Mouse (Mus musculus) hindbrain, embryonic 10.5 days (tissue): ENCODE results near the gene Mpped2. TPM values are rescaled to one million over a fixed set of nuclear protein-coding genes. Genes with fewer than 3 reads are reported as not detected.
A peak's percentile ranks its signal among the peaks of the same experiment; 100 is the strongest.

Experiments
- DNase-seq: peaks from one replicate; pipeline ENCODE4 v3.0.0-alpha.2; 2017; ENCODE audit warnings: low spot score
- H3K27ac ChIP-seq: fragments of 300-500 bp; sonication (generic); 2 replicates; pipeline ENCODE4 v1.5.1; 2016; ENCODE audit warnings: mild to moderate bottlenecking, moderate library complexity
- H3K27me3 ChIP-seq: fragments of 300-500 bp; sonication (generic); 2 replicates; pipeline ENCODE4 v1.6.1; 2016; ENCODE audit warnings: mild to moderate bottlenecking; ENCODE audit not compliant: poor library complexity, insufficient read depth, severe bottlenecking
- H3K36me3 ChIP-seq: fragments of 300-500 bp; sonication (generic); 2 replicates; pipeline ENCODE4 v1.6.1; 2016; ENCODE audit warnings: mild to moderate bottlenecking, moderate library complexity
- H3K4me1 ChIP-seq: fragments of 300-500 bp; sonication (generic); replicated peaks from 2 replicates; pipeline ENCODE4 v1.6.1; 2016; ENCODE audit warnings: mild to moderate bottlenecking
- H3K4me3 ChIP-seq: fragments of 300-500 bp; sonication (generic); 2 replicates; pipeline ENCODE4 v1.5.1; 2016; ENCODE audit warnings: mild to moderate bottlenecking, moderate library complexity
- H3K9me3 ChIP-seq: fragments of 300-500 bp; sonication (generic); 2 replicates; pipeline ENCODE4 v1.6.1; 2016; ENCODE audit warnings: mild to moderate bottlenecking, moderate library complexity
- WGBS: fragments of 180-500 bp; shearing (Covaris S2); methylation state at CpG from one replicate; pipeline ENCODE4 v1.1.7; 2016; 5-methylcytosine and 5-hydroxymethylcytosine counted together
- polyA plus RNA-seq: library from polyadenylated mRNA; unstranded; fragments of >200 nt; fragmentation: Nextera tagmentation; extraction: Ambion mirVana; gene quantifications from 2 replicates; pipeline ENCODE4 v1.2.1, GENCODE M21; 2016

Mpped2 gene
- polyA plus RNA-seq, 1 experiment from 2014 or later, result 35.2 TPM

DNA sequence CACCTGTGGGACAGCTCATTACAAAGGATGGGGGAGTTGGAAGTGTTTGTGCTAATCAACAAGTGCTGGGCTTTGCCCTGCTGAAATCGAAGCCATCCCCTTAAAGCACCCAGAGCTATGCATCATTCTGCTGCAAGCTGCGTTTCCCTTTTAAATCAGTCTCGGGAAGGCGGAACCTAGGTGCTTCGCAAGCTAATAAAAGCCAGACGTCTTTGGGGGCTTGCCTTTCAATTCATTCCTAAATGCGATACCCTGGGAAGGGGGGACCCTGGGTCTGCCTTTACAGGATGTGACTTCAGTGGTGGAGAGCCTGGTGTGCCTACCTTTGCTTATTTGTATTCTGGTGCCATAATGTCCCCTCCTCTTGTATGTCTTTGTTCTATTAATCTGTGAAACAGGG, 103.2 kb downstream of the Mpped2 start:
- Histone ChIP-seq H3K27me3 (peaks cover 13% of the 10 kb centered on the region; the same call in 1 of the 2 replicates), H3K27ac (peak overlapping the region; percentile 36; the same call in 1 of the 2 replicates), H3K36me3 (no peaks in the 10 kb centered on the region), H3K4me1 (peaks cover 40% of the 10 kb centered on the region), H3K4me3 (no peak overlapping the region), H3K9me3 (no peaks in the 10 kb centered on the region)
- peak; percentile 23 for DNase-seq
- WGBS, result 14% methylated on average over 7 of the region's 7 CpGs

DNA sequence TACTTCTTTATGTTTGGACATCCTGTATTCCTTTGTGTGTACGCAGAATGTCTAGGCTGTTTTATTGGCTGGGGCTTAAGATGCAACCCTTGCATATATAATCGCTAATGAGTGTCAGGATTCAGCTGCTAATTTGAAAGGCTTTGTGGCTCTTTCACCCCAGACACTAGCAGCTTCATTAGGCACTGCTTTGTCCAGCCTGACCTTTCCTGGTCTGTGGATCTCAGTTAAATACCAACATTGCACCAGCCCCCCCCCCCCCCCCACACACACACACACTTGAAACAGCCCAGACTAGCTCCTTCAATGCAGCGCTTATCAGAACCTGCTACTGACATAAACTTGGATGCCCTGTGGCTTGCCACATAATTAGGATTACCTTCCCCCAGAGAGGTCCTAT, 104.8 kb downstream of the Mpped2 start:
- Histone ChIP-seq H3K9me3 (0 out of 2 replicates have a peak, but pooled peaks cover 2% of the 10 kb centered on the region), H3K27ac (no peak overlapping the region), H3K4me1 (peaks cover 38% of the 10 kb centered on the region), H3K36me3 (0 out of 2 replicates have a peak, but pooled peaks cover 3% of the 10 kb centered on the region), H3K27me3 (peaks cover 9% of the 10 kb centered on the region; the same call in 1 of the 2 replicates), H3K4me3 (no peak overlapping the region)
- peak; percentile 43 for DNase-seq
- 25% methylated on average over 3 of the region's 3 CpGs for WGBS

- H3K4me3 ChIP-seq, result no peak overlapping the region
- H3K4me1 ChIP-seq, result peaks cover 38% of the 10 kb centered on the region
- H3K9me3 ChIP-seq, result 0 out of 2 replicates have a peak, but pooled peaks cover 3% of the 10 kb centered on the region
- H3K27ac ChIP-seq, result no peak overlapping the region
- peaks cover 9% of the 10 kb centered on the region; the same call in 1 of the 2 replicates for H3K27me3 ChIP-seq
- WGBS, result 60% methylated on average over 4 of the region's 4 CpGs
- DNase-seq, result no peak
- H3K36me3 ChIP-seq, result 0 out of 2 replicates have a peak, but pooled peaks cover 3% of the 10 kb centered on the region
Observed at GRCm38 (mm10) chr2:106798824-106799223, 105.8 kb downstream of the Mpped2 start.

GRCm38 (mm10) chr2:106815898-106816297, 122.8 kb downstream of the Mpped2 start:
- 91% methylated on average over 3 of the region's 3 CpGs for WGBS
- Histone ChIP-seq H3K9me3 (peaks cover 3% of the 10 kb centered on the region; the same call in 1 of the 2 replicates), H3K4me1 (no peaks in the 10 kb centered on the region), H3K36me3 (0 out of 2 replicates have a peak, but pooled peaks cover 7% of the 10 kb centered on the region), H3K4me3 (no peak overlapping the region), H3K27ac (no peak overlapping the region), H3K27me3 (no peaks in the 10 kb centered on the region)
- no peak for DNase-seq

DNA sequence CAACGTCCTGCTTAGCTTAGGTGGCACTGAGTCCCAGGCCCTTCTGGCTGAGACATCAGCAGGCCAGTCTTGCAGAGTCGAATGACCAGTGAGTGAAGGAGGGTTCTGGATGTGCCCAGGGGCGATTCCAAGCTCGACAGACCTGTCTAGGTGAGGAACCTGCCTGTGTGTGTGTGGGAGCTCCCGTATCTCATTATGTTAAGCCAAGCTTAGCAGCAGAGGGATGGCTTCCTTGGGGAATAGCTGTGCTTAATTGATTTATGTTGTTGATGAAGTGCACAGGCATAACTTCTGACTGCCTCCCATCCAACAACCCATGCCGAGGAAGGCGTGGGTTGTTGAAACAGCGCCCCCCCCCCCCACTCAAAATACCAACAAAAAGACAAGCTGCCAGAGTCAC, 128.2 kb downstream of the Mpped2 start:
- no peak overlapping the region for H3K27ac ChIP-seq
- peaks cover 12% of the 10 kb centered on the region for H3K27me3 ChIP-seq
- H3K4me3 ChIP-seq, result no peak overlapping the region
- DNase-seq, result no peak
- H3K9me3 ChIP-seq, result no peaks in the 10 kb centered on the region
- H3K4me1 ChIP-seq, result peaks cover 28% of the 10 kb centered on the region
- H3K36me3 ChIP-seq, result no peaks in the 10 kb centered on the region
- 78% methylated on average over 8 of the region's 8 CpGs for WGBS

DNA sequence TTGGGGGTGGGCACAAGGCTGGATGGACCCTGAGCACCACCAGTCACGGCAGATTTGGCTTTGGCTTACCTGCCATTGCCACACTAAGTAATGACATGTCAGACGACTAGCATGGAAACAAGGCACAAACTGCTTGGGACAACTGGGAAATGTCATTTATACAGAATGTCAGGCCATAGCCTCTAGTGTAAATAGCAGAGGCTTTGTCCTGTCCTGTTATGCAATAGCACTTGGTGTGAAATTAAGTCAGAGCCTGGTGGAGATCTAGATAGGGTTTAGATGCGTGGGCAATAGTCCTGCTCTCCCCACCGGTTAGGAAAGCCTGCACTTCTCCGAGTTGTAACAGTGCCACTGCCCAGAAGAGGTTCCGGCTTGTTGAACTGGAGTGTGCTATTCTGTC, 128.8 kb downstream of the Mpped2 start:
- Histone ChIP-seq H3K4me1 (peaks cover 28% of the 10 kb centered on the region), H3K27ac (peak overlapping the region; percentile 40), H3K9me3 (no peaks in the 10 kb centered on the region), H3K4me3 (no peak overlapping the region), H3K27me3 (peaks cover 12% of the 10 kb centered on the region), H3K36me3 (no peaks in the 10 kb centered on the region)
- no peak for DNase-seq
- 41% methylated on average over 6 of the region's 6 CpGs for WGBS

DNA sequence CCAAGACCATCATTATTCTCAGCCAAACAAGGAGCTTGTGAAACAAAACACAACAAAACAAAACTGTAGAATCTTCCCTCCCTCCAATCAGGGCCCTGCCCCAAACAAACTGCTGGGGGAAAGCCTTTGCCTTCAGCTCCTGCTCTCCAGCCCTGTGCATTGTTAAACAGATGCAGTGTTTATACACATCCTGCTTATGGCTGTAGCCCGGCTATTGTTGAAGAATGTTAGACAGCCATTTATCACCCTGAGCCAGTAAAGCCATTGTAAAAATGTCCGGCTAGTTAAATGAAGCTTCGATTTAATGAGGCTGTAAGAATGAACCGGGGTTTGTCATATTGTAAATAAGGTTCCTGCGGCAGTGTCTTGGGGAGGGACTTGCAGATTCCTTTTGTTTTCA, 129.5 kb downstream of the Mpped2 start:
- H3K27ac ChIP-seq, result peak overlapping the region; percentile 40; the same call in 1 of the 2 replicates
- no peaks in the 10 kb centered on the region for H3K9me3 ChIP-seq
- WGBS, result 12% methylated on average over 5 of the region's 5 CpGs

DNA sequence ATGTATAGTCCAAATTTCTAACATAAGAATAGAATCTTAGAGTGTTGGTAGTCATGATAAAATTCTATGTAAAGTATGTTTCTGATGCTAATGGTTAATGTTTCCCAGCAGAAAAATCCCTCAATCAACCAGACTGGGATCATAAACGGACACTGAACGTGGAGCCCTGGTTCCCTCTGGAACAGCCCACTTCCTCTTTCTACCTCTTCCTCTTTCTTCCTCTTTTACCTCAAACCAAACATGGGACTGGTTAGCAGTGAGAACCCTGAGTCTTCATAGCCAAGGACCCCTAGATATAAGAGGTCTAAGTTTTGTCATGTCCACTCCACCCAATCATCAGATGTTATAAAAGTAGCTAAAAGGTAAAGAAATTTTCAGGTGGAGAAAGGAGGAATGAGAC, 132.4 kb downstream of the Mpped2 start:
- DNase-seq, result no peak
- no peaks in the 10 kb centered on the region for H3K9me3 ChIP-seq
- H3K4me3 ChIP-seq, result no peak overlapping the region
- H3K4me1 ChIP-seq, result peaks cover 48% of the 10 kb centered on the region
- WGBS, result 87% methylated on average over 2 of the region's 2 CpGs
- H3K27me3 ChIP-seq, result peaks cover 12% of the 10 kb centered on the region
- no peak overlapping the region for H3K27ac ChIP-seq
- H3K36me3 ChIP-seq, result no peaks in the 10 kb centered on the region

More for the DNA sequence above, 129.5 kb downstream of the Mpped2 start:
- peak; percentile 38 for DNase-seq
- H3K27me3 ChIP-seq, result peaks cover 12% of the 10 kb centered on the region
- H3K4me1 ChIP-seq, result peaks cover 28% of the 10 kb centered on the region
- no peak overlapping the region for H3K4me3 ChIP-seq
- H3K36me3 ChIP-seq, result no peaks in the 10 kb centered on the region

DNA sequence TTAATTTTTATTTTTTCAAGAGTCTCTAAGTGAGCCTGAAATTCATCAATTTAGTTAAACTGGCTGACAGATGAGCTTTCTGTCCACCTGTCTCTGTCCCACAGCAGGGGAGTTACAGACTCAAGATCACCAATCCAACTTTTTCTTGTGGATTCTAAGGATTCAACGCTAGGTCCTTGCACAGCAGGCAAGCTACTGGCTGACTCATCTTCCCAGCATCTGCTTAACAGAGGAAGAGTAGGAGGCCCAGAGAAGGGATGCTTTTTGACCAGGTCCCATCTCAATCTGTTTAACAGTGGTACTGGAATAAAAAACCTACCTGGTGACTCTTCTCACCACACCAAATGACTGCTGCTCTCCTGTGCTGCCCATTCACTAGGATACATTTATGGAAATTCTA, 133.0 kb downstream of the Mpped2 start:
- H3K27me3 ChIP-seq, result peaks cover 12% of the 10 kb centered on the region
- WGBS, result 77% methylated on average over 1 of the region's 1 CpGs
- no peaks in the 10 kb centered on the region for H3K9me3 ChIP-seq
- no peak overlapping the region for H3K27ac ChIP-seq
- no peak for DNase-seq
- no peak overlapping the region for H3K4me3 ChIP-seq
- H3K36me3 ChIP-seq, result no peaks in the 10 kb centered on the region
- peaks cover 48% of the 10 kb centered on the region for H3K4me1 ChIP-seq

GRCm38 (mm10) chr2:106826806-106827205, 133.7 kb downstream of the Mpped2 start:
- no peak for DNase-seq
- H3K27me3 ChIP-seq, result peaks cover 8% of the 10 kb centered on the region
- 71% methylated on average over 4 of the region's 4 CpGs for WGBS

DNA sequence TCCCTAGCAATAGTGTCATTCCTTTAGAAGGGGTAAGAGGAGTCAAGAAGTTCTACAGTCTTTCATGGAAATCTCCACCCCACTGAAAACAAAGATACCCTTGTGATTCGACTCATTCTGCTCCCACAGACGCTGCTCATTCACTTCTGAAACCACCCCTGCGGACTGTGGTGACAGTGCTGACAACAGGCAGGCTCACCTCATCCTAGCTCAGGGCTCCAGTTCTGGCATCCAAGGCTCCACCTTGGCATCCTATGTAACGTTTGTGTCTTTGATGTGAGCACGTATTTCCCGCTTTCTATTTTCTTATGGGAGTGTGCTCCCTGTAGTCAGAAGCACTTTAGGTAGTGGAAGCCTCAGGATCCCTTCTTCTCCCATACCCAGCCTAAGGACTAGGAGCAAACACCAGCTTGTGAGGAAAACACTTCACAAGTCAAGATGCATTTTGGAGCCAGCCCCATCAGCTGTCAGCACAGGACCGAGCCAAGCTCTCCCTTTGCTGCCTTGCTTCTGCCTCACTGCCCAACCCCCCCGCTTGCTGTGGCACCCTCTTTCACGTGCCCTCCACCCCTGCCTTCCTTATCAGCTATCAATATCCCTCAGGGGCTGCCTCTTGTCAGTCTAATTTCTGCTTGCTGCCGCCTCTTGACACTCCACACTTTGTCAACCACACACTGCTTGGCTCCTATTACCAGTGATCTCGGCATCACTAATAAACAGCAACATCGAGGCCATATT, 135.7 kb downstream of the Mpped2 start:
- Histone ChIP-seq H3K27me3 (peaks cover 8% of the 10 kb centered on the region), H3K27ac (0 out of 2 replicates have a peak overlapping the region, but pooled peaks have one; percentile 26), H3K36me3 (no peaks in the 10 kb centered on the region), H3K4me1 (peaks cover 25% of the 10 kb centered on the region), H3K4me3 (no peak overlapping the region), H3K9me3 (no peaks in the 10 kb centered on the region)
- no peak for DNase-seq
- 61% methylated on average over 12 of the region's 12 CpGs for WGBS

More at GRCm38 (mm10) chr2:106826806-106827205, 133.7 kb downstream of the Mpped2 start:
- Histone ChIP-seq H3K27ac (no peak overlapping the region), H3K36me3 (no peaks in the 10 kb centered on the region), H3K9me3 (no peaks in the 10 kb centered on the region), H3K4me1 (peaks cover 40% of the 10 kb centered on the region), H3K4me3 (no peak overlapping the region)

- Histone ChIP-seq H3K27me3 (peaks cover 7% of the 10 kb centered on the region), H3K9me3 (no peaks in the 10 kb centered on the region), H3K4me1 (peaks cover 24% of the 10 kb centered on the region), H3K36me3 (no peaks in the 10 kb centered on the region), H3K4me3 (no peak overlapping the region), H3K27ac (no peak overlapping the region)
- WGBS, result 73% methylated on average over 4 of the region's 4 CpGs
- DNase-seq, result no peak
Observed at GRCm38 (mm10) chr2:106829420-106829819, 136.4 kb downstream of the Mpped2 start.

- H3K27ac ChIP-seq, result peak overlapping the region; percentile 30; the same call in 1 of the 2 replicates
- H3K36me3 ChIP-seq, result no peaks in the 10 kb centered on the region
- no peak for DNase-seq
- no peak overlapping the region for H3K4me3 ChIP-seq
- H3K27me3 ChIP-seq, result no peaks in the 10 kb centered on the region; the same call in 1 of the 2 replicates
- H3K4me1 ChIP-seq, result peaks cover 39% of the 10 kb centered on the region
- no peaks in the 10 kb centered on the region for H3K9me3 ChIP-seq
- WGBS, result 67% methylated on average over 2 of the region's 2 CpGs
Observed at GRCm38 (mm10) chr2:106832577-106832976, 139.5 kb downstream of the Mpped2 start.
